Mouse (Mus musculus): Measurements from ENCODE around the gene Asl. TPM values are rescaled to one million over a fixed set of nuclear protein-coding genes. Genes with fewer than 3 reads are reported as not detected.

The Asl gene
- polyA plus RNA-seq, 1 experiment from 2014 or later, result 291 TPM

DNA sequence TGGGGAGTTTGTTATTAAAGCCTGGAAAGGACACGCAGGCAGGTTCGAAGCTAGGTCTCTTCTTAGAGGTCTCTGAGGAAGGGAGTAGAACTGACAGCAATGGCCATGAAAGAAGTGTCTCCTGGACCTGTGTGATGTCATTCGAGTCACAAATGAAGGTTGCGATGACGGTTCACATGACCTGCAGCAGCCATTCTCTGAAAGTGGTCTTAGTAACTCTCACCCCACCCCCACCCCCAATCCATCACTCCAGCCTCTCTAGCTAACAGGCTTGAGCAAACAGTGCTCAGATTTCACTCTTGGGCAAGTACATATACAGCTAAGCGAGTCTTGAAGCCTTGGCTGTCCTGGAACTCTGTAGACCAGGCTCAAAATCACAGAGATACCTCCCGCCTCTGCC is 25.8 kb downstream of the Asl start:
- TF ChIP-seq EP300 (IDR thresholded peaks at IDR 0.05; ENCODE audit: low read depth) (no peak), CTCF (IDR thresholded peaks at IDR 0.05; ENCODE audit: low read depth) (no peak)
- Histone ChIP-seq H3K27me3 (ENCODE audit: insufficient read depth, low read length) (no peaks in the 10 kb centered on the region), H3K4me1 (ENCODE audit: insufficient read depth) (peaks cover 18% of the 10 kb centered on the region), H3K9me3 (ENCODE audit: low read length) (no peaks in the 10 kb centered on the region), H3K27ac (ENCODE audit: low read depth) (peak overlapping the region; percentile 83), H3K36me3 (replicated peaks; ENCODE audit: insufficient read depth, low read length) (peaks cover 4% of the 10 kb centered on the region), H3K4me3 (ENCODE audit: low read depth, low read length) (peak overlapping the region; percentile 64; the same call in 1 of the 2 replicates), H3K9ac (replicated peaks) (peak overlapping the region; percentile 76), H3K4me2 (ENCODE audit: low read depth, low read length) (peak overlapping the region; percentile 89)
- ATAC-seq (peak; percentile 22), DNase-seq (no peak)
- WGBS (ENCODE audit: insufficient replicate concordance), result 37% methylated on average over 7 of the region's 7 CpGs

- Histone ChIP-seq H3K27ac (ENCODE audit: low read depth) (peak within 1 kb of the TSS; percentile 83), H3K36me3 (replicated peaks; ENCODE audit: insufficient read depth, low read length) (peaks cover 4% of the 10 kb centered on the region), H3K27me3 (ENCODE audit: insufficient read depth, low read length) (no peaks in the 10 kb centered on the region), H3K4me2 (ENCODE audit: low read depth, low read length) (peak within 1 kb of the TSS; percentile 89), H3K9me3 (ENCODE audit: low read length) (no peaks in the 10 kb centered on the region), H3K4me1 (ENCODE audit: insufficient read depth) (peaks cover 18% of the 10 kb centered on the region), H3K9ac (replicated peaks) (peak within 1 kb of the TSS; percentile 76), H3K4me3 (ENCODE audit: low read depth, low read length) (peak within 1 kb of the TSS; percentile 64)
- TF ChIP-seq CTCF (IDR thresholded peaks at IDR 0.05; ENCODE audit: low read depth) (no peak), EP300 (IDR thresholded peaks at IDR 0.05; ENCODE audit: low read depth) (no peak; the same call in 1 of the 2 replicates)
- ATAC-seq (peak; percentile 86), DNase-seq (peak; percentile 86)
- under 1% methylated on average over 39 of the region's 39 CpGs for WGBS (ENCODE audit: insufficient replicate concordance)
These were observed 26.5 kb downstream of the Asl start, which contains the start of gene Gusb for GRCm38 (mm10) chr5:130002301-130003146. Gusb (minus strand) TSS chr5:130003049.

GRCm38 (mm10) chr5:130001356-130001987 is 27.6 kb downstream of the Asl start:
- TF ChIP-seq EP300 (IDR thresholded peaks at IDR 0.05; ENCODE audit: low read depth) (no peak), CTCF (IDR thresholded peaks at IDR 0.05; ENCODE audit: low read depth) (no peak)
- 23% methylated on average over 5 of the region's 5 CpGs for WGBS (ENCODE audit: insufficient replicate concordance)
- no peak for DNase-seq
- Histone ChIP-seq H3K4me1 (ENCODE audit: insufficient read depth) (peaks cover 18% of the 10 kb centered on the region), H3K27me3 (ENCODE audit: insufficient read depth, low read length) (no peaks in the 10 kb centered on the region), H3K4me2 (ENCODE audit: low read depth, low read length) (peak overlapping the region; percentile 89), H3K9ac (replicated peaks) (no peak overlapping the region; the same call in 1 of the 2 replicates), H3K4me3 (ENCODE audit: low read depth, low read length) (peak overlapping the region; percentile 64), H3K36me3 (replicated peaks; ENCODE audit: insufficient read depth, low read length) (peaks cover 4% of the 10 kb centered on the region), H3K27ac (ENCODE audit: low read depth) (peak overlapping the region; percentile 83), H3K9me3 (ENCODE audit: low read length) (no peaks in the 10 kb centered on the region)
- ATAC-seq, result no peak

- DNase-seq (no peak), ATAC-seq (peak; percentile 26; the same call in 1 of the 2 replicates)
- peaks cover 18% of the 10 kb centered on the region for H3K4me1 ChIP-seq (ENCODE audit: insufficient read depth)
- peak overlapping the region; percentile 89 for H3K4me2 ChIP-seq (ENCODE audit: low read depth, low read length)
- no peak overlapping the region for H3K9ac ChIP-seq (replicated peaks)
- H3K9me3 ChIP-seq (ENCODE audit: low read length), result no peaks in the 10 kb centered on the region
- WGBS (ENCODE audit: insufficient replicate concordance), result 71% methylated on average over 12 of the region's 12 CpGs
- peak overlapping the region; percentile 83; the same call in 1 of the 2 replicates for H3K27ac ChIP-seq (ENCODE audit: low read depth)
- H3K36me3 ChIP-seq (replicated peaks; ENCODE audit: insufficient read depth, low read length), result peaks cover 7% of the 10 kb centered on the region
- no peak overlapping the region for H3K4me3 ChIP-seq (ENCODE audit: low read depth, low read length)
- no peak for TF ChIP-seq CTCF (IDR thresholded peaks at IDR 0.05; ENCODE audit: low read depth)
- TF ChIP-seq EP300 (IDR thresholded peaks at IDR 0.05; ENCODE audit: low read depth), result no peak
- H3K27me3 ChIP-seq (ENCODE audit: insufficient read depth, low read length), result no peaks in the 10 kb centered on the region
These were observed 28.3 kb downstream of the Asl start for GRCm38 (mm10) chr5:130000735-130001134.

- H3K36me3 ChIP-seq (replicated peaks; ENCODE audit: insufficient read depth, low read length), result peaks cover 13% of the 10 kb centered on the region
- H3K4me2 ChIP-seq (ENCODE audit: low read depth, low read length), result no peak overlapping the region
- H3K4me3 ChIP-seq (ENCODE audit: low read depth, low read length), result no peak overlapping the region
- H3K4me1 ChIP-seq (ENCODE audit: insufficient read depth), result peaks cover 18% of the 10 kb centered on the region
- DNase-seq, result peak; percentile 79
- ATAC-seq, result peak; percentile 16; the same call in 1 of the 2 replicates
- no peak overlapping the region for H3K27ac ChIP-seq (ENCODE audit: low read depth)
- no peaks in the 10 kb centered on the region for H3K27me3 ChIP-seq (ENCODE audit: insufficient read depth, low read length)
- no peak overlapping the region for H3K9ac ChIP-seq (replicated peaks)
- 35% methylated on average over 4 of the region's 4 CpGs for WGBS (ENCODE audit: insufficient replicate concordance)
- TF ChIP-seq EP300 (IDR thresholded peaks at IDR 0.05; ENCODE audit: low read depth), result no peak
- peak; percentile 95 for TF ChIP-seq CTCF (IDR thresholded peaks at IDR 0.05; ENCODE audit: low read depth)
- H3K9me3 ChIP-seq (ENCODE audit: low read length), result no peaks in the 10 kb centered on the region
These were observed 29.9 kb downstream of the Asl start for GRCm38 (mm10) chr5:129999097-129999496.

GRCm38 (mm10) chr5:129997700-129998099 is 31.3 kb downstream of the Asl start:
- no peak overlapping the region for H3K9ac ChIP-seq (replicated peaks)
- no peaks in the 10 kb centered on the region for H3K9me3 ChIP-seq (ENCODE audit: low read length)
- H3K4me2 ChIP-seq (ENCODE audit: low read depth, low read length), result no peak overlapping the region
- no peak overlapping the region for H3K27ac ChIP-seq (ENCODE audit: low read depth)
- H3K27me3 ChIP-seq (ENCODE audit: insufficient read depth, low read length), result no peaks in the 10 kb centered on the region
- no peak overlapping the region for H3K4me3 ChIP-seq (ENCODE audit: low read depth, low read length)
- ATAC-seq (no peak), DNase-seq (no peak)
- 71% methylated on average over 19 of the region's 19 CpGs for WGBS (ENCODE audit: insufficient replicate concordance)
- peaks cover 15% of the 10 kb centered on the region for H3K4me1 ChIP-seq (ENCODE audit: insufficient read depth)
- H3K36me3 ChIP-seq (replicated peaks; ENCODE audit: insufficient read depth, low read length), result peaks cover 20% of the 10 kb centered on the region
- no peak for TF ChIP-seq EP300 (IDR thresholded peaks at IDR 0.05; ENCODE audit: low read depth)
- peak; percentile 43 for TF ChIP-seq CTCF (IDR thresholded peaks at IDR 0.05; ENCODE audit: low read depth)

Measured in liver, postnatal 0 days (tissue).